Mouse (Mus musculus) kidney, adult 2 months (tissue): Measurements from ENCODE around the gene Gclc. TPM values are rescaled to one million over a fixed set of nuclear protein-coding genes. Genes with fewer than 3 reads are reported as not detected.

Experiments
- DNase-seq: peaks from one replicate; pipeline ENCODE4 v3.0.0; 2021
- H3K27ac ChIP-seq: fragments of 200-500 bp; 2 replicates; pipeline ENCODE4 v1.5.1; 2012; ENCODE audit warnings: low read depth, low read length, control low read depth, inconsistent platforms; ENCODE audit not compliant: insufficient read depth
- H3K27me3 ChIP-seq: fragments of 200-500 bp; replicated peaks from 2 replicates; pipeline ENCODE4 v1.6.1; 2012; ENCODE audit warnings: mild to moderate bottlenecking, moderate library complexity, low read length, inconsistent platforms; ENCODE audit not compliant: control insufficient read depth, insufficient read depth
- H3K36me3 ChIP-seq: fragments of 200-500 bp; 2 replicates; pipeline ENCODE4 v1.6.1; 2012; ENCODE audit warnings: mild to moderate bottlenecking, moderate library complexity, low read length, inconsistent platforms; ENCODE audit not compliant: control insufficient read depth, insufficient read depth
- H3K4me1 ChIP-seq: fragments of 200-500 bp; 2 replicates; pipeline ENCODE4 v1.6.1; 2011; ENCODE audit warnings: low read length; ENCODE audit not compliant: control insufficient read depth, insufficient read depth
- H3K4me3 ChIP-seq: fragments of 200-500 bp; 2 replicates; pipeline ENCODE4 v1.5.1; 2011; ENCODE audit warnings: mild to moderate bottlenecking, low read depth, low read length, control low read depth; ENCODE audit not compliant: insufficient read depth
- CTCF ChIP-seq: fragments of 200-500 bp; conservative IDR thresholded peaks from 2 replicates; pipeline ENCODE4 v1.5.1; 2011; ENCODE audit warnings: low read depth, mild to moderate bottlenecking, control low read depth, low read length, moderate library complexity, mixed read lengths; ENCODE audit not compliant: insufficient read depth, insufficient read length
- POLR2A ChIP-seq: fragments of 200-500 bp; IDR thresholded peaks from one replicate; pipeline ENCODE4 v1.6.1; 2011; ENCODE audit warnings: low read depth, low read length, control low read depth
- WGBS: fragments of 180-500 bp; shearing (Covaris S2); methylation state at CpG from one replicate; pipeline ENCODE4 v1.1.7; 2018; 5-methylcytosine and 5-hydroxymethylcytosine counted together
- polyA plus RNA-seq: library from polyadenylated mRNA; depleted of rRNA; stranded (reverse); fragments of >200 nt; gene quantifications from 2 replicates; pipeline ENCODE4 v1.2.3, GENCODE M21; 2012

Gclc gene
- polyA plus RNA-seq, 1 experiment: 88.7 TPM

- H3K4me1 ChIP-seq: peaks cover 13% of the 10 kb centered on the region
- TF ChIP-seq CTCF (no peak), POLR2A (no peak)
- H3K27ac ChIP-seq: peak overlapping the region; percentile 55; the same call in 1 of the 2 replicates
- no peaks in the 10 kb centered on the region for H3K36me3 ChIP-seq
- no peak overlapping the region for H3K4me3 ChIP-seq
- WGBS: 46% methylated on average over 6 of the region's 6 CpGs
- no peaks in the 10 kb centered on the region for H3K27me3 ChIP-seq
- peak; percentile 84 for DNase-seq
These were observed 30.1 kb upstream of the Gclc start for GRCm38 (mm10) chr9:77724216-77724615.

GRCm38 (mm10) chr9:77725448-77725847 is 28.9 kb upstream of the Gclc start:
- WGBS: 68% methylated on average over 8 of the region's 8 CpGs
- Histone ChIP-seq H3K4me1 (peaks cover 11% of the 10 kb centered on the region), H3K4me3 (no peak overlapping the region), H3K27ac (no peak overlapping the region), H3K36me3 (no peaks in the 10 kb centered on the region), H3K27me3 (no peaks in the 10 kb centered on the region)
- no peak for TF ChIP-seq POLR2A
- TF ChIP-seq CTCF: no peak
- DNase-seq: peak; percentile 40

- no peak overlapping the region for H3K4me3 ChIP-seq
- 88% methylated on average over 6 of the region's 6 CpGs for WGBS
- no peak for TF ChIP-seq CTCF
- TF ChIP-seq POLR2A: no peak
- H3K27me3 ChIP-seq: no peaks in the 10 kb centered on the region
- no peak overlapping the region for H3K27ac ChIP-seq
- DNase-seq: no peak
- no peaks in the 10 kb centered on the region for H3K36me3 ChIP-seq
- peaks cover 11% of the 10 kb centered on the region for H3K4me1 ChIP-seq
These were observed 28.2 kb upstream of the Gclc start for GRCm38 (mm10) chr9:77726018-77726684.

GRCm38 (mm10) chr9:77727012-77727411 is 27.3 kb upstream of the Gclc start:
- TF ChIP-seq POLR2A: no peak
- TF ChIP-seq CTCF: no peak
- Histone ChIP-seq H3K36me3 (no peaks in the 10 kb centered on the region), H3K4me1 (peaks cover 11% of the 10 kb centered on the region), H3K27ac (no peak overlapping the region), H3K4me3 (no peak overlapping the region), H3K27me3 (no peaks in the 10 kb centered on the region)
- WGBS: 88% methylated on average over 2 of the region's 2 CpGs
- no peak for DNase-seq

- no peak for DNase-seq
- Histone ChIP-seq H3K4me1 (no peaks in the 10 kb centered on the region), H3K4me3 (no peak overlapping the region), H3K27ac (no peak overlapping the region), H3K36me3 (no peaks in the 10 kb centered on the region), H3K27me3 (no peaks in the 10 kb centered on the region)
- WGBS: 62% methylated on average over 3 of the region's 3 CpGs
- no peak for TF ChIP-seq POLR2A
- TF ChIP-seq CTCF: no peak
These were observed 22.3 kb upstream of the Gclc start for GRCm38 (mm10) chr9:77732067-77732466.

GRCm38 (mm10) chr9:77737298-77738041 is 16.9 kb upstream of the Gclc start:
- Histone ChIP-seq H3K27me3 (no peaks in the 10 kb centered on the region), H3K36me3 (no peaks in the 10 kb centered on the region), H3K4me1 (no peaks in the 10 kb centered on the region), H3K4me3 (no peak overlapping the region), H3K27ac (no peak overlapping the region)
- no peak for DNase-seq
- 82% methylated on average over 6 of the region's 6 CpGs for WGBS
- TF ChIP-seq CTCF: no peak
- TF ChIP-seq POLR2A: no peak

- Histone ChIP-seq H3K27me3 (no peaks in the 10 kb centered on the region; the same call in 1 of the 2 replicates), H3K27ac (no peak overlapping the region), H3K36me3 (no peaks in the 10 kb centered on the region), H3K4me1 (peaks cover 9% of the 10 kb centered on the region), H3K4me3 (no peak overlapping the region)
- 38% methylated on average over 1 of the region's 1 CpGs for WGBS
- DNase-seq: peak; percentile 65
- TF ChIP-seq CTCF (no peak), POLR2A (no peak)
These were observed 12.9 kb upstream of the Gclc start for GRCm38 (mm10) chr9:77741452-77741851.
